Mouse (Mus musculus): Measurements from ENCODE around the gene Sbk2.
"Not testable (repeated sequence)": the region's sequence is repeated elsewhere in the genome, so short reads cannot be mapped to it uniquely, and the experiment has no call there.

Sbk2 gene

DNA sequence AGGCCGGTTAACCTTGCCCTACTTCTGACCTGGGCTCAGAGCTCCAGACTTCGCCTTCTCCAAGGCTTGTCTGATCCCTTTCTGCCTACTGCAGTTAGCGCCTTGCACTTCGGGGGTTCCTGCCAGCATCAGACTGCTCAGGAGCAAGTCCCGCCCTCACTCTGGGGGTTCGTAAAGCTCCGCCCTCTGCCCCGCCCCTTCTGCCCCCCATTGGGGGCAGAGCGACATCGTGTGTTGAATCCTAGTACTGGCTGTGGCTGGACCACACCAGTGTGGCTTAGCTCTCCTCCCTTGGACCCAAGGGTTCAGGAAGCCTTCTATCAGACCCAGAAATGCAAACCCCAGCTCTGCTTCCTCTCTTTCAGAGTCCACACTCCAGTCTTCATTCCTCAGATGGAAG is at the start of gene Sbk2:
Sbk2 (minus strand) TSS at position 135 of the 400 bp plus-strand sequence.
- DNase-seq (ENCODE audit: low read depth, low spot score), result peak; percentile 12

DNA sequence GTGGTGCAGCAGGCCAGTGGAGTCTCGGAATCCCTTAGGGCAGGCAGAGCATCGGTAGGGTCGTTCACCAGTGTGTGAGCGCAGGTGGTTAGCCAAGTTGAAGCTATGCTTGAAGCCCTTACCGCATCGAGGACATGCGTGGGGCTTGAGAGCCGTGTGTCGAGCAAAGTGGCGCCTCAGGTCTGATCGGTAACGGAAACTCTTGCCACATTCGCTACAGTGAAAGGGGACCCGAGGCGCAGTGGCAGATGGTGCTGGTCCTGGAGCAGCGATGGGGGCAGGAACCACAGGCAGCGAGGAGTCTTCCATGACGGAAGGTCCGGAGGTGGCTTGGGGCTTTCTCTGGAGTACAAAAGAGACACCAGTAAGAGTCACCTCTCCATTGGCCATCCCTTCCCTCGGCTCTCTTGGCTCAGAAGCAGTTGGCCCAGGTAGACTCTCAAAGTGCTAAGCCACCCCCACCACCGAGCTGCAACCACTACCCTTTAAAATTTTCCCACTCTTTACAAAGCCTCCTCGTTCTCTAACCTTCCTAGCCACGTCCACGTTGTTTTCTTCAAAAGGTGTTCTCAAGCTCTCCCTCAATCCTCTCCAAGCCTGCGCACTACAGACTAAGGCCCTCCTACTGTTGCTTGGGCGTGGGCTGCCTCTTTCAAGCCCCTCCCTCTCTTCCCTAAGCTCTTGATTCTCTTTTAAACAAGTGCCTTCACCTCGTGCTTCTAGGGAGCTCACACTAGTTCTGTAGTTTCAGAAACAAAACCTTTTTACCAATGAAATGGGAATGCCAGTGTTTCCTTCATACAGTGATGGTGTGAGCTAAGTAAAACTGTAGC is 48.7 kb upstream of the Sbk2 start:
- DNase-seq (ENCODE audit: low read depth, low spot score), result no peak

DNA sequence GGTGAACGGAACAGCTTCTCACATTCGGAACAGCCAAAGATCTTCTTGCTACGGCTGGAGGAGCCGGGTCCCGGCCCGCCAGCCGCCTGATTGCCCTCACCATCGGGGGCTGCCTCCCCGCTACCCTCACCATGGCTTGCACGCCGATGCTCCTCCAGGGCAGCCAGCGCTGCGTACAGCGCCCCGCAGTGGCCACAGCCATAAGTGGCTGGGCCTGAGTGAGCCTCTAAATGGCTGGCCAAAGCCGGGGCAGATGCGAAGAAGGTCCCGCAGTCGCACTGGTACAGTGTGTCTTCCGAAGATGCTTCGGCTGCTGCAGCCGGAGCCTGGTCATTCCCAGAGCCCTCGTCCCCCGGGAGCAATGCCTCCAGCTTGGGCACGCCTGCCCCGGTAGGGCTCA is 44.0 kb upstream of the Sbk2 start:
- no peak for DNase-seq (ENCODE audit: low read depth, low spot score)

DNA sequence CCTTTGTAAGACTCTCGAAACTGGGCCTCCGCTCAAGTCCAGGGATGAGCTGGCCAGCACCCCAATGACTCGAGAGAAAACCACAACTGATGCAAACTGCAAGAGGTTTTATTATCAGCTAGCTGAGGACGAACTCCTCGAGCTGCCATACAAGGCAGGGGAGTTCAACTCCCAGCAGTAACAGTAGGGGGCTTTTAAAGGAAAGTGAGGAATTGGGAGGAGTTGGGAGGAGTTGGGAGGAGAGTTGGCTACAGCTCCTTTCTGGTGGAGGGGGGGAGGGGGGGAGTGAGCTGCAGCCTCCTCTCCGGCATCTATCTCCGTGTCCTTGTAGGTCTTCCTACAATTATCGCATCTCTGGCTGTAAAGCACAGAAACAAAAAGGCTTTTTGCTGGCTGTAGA is 38.7 kb upstream of the Sbk2 start:
- not testable (repeated sequence) for DNase-seq (ENCODE audit: low read depth, low spot score)

DNA sequence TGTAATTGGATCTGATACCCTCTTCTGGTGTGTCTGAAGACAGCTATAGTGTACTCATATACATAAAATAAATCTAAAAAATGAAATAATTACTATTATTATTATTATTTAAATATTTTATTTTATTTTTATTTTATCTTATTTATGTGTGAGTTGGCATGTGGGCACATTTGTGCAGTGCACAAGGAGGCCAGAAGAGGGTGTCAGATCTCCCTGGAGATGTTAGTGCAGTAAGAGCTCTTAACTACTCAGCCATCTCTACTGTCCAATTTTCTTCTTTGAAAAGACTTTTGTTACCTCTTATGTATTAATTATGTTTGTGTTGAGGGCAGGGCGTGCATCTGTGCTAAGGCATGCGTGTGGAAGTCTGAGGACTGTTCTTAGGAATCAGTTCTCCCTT is 35.7 kb upstream of the Sbk2 start:
- no peak for DNase-seq (ENCODE audit: low read depth, low spot score)

DNA sequence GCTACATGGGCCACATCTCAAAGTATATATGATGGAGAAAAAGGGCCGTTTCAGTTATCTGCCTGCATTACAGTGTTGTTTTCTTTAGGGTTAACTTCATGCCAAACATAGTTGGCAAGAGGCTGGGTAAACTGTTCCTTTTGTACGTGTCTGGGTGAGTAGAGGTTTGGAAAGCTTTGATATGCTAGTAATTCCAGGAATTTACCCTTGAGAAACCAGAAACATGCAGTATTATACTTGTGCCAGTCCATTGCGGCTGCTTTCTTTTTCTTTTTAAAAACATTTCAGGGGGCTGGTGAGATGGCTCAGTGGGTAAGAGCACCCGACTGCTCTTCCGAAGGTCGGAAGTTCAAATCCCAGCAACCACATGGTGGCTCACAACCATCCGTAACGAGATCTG is 32.7 kb upstream of the Sbk2 start:
- DNase-seq (ENCODE audit: low read depth, low spot score), result no peak

DNA sequence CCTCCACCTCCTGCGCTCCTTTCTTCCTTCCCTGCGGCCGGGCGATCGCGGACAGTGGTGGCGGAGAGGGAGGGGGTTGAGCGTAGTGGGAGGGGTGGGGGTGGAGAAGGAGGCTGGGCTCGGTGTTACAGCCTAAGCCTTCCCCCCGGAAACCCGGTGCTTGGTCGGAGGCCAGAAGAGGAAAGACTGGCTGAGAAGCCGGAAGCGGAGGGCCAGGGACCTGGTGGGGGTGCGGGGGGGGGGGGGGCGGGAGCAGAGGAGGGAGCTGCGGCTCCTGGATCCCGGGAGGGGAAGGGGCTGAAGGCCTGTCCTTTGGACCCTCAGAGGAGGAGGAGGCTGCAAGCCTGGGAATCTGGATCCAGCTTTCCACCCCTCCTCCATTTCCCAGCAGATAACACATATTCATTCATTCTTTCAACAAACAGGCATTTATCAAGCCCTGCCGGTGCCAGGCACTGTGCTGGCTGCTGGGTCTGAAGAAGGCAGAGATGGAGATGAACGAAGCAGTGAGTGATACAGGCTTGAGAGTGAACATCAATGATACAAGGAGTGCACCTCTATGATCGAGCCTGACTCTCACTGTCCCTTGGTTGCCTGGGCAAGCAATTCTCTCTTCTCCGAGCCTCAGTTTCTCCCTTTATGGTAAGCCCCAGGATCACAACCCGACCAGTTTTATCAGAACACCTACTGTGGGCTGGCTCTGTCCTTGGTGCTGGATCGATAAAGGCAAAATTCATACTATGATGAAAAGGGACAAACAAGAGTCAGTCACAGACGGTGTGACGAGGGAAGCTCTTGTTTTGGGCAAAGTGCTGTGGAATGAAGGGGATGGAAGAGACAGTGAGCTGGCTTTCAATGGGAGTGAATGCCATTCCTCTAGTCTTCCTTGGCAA is 32.0 kb upstream of the Sbk2 start, which contains the start of gene Zfp579:
Zfp579 (minus strand) TSS at position 156 of the 893 bp plus-strand sequence.
- peak; percentile 85 for DNase-seq (ENCODE audit: low read depth, low spot score)

DNA sequence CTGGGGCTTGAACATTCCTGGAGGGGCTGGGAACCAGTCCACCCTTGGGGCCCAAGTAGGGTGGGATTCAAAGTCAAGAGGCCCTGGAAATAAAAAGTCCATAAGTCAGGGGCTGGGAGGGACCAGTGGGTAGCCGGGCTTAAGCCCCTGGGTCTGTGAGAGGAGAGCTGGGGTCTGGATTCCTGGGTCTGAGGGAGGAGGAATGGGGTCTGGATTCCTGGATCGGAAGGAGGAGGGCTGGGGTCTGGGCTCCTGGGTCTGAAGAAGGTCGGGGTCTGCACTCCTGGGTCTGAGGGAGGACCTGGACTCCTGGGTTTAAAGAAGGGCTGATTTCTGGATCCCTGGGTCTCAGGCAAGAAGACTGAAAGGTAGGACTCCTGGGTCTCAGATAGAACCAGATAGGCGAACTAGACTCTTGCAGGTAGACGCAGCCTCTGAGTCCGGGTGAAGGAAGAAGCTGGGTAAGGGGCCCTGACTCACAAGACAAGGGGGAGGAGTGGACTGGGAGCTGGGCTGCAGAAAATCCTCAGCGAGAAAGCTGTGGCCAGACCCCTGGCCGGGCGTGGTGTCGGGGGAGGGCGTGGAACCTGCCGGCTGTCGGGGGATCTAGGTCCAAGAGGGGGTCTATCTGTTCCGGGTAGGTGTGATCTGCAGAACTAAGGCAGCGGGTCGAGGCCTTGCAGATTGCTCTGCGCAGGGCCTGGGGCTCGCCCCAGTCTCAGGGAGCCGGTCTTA is 31.2 kb upstream of the Sbk2 start:
- DNase-seq (ENCODE audit: low read depth, low spot score), result peak; percentile 8

DNA sequence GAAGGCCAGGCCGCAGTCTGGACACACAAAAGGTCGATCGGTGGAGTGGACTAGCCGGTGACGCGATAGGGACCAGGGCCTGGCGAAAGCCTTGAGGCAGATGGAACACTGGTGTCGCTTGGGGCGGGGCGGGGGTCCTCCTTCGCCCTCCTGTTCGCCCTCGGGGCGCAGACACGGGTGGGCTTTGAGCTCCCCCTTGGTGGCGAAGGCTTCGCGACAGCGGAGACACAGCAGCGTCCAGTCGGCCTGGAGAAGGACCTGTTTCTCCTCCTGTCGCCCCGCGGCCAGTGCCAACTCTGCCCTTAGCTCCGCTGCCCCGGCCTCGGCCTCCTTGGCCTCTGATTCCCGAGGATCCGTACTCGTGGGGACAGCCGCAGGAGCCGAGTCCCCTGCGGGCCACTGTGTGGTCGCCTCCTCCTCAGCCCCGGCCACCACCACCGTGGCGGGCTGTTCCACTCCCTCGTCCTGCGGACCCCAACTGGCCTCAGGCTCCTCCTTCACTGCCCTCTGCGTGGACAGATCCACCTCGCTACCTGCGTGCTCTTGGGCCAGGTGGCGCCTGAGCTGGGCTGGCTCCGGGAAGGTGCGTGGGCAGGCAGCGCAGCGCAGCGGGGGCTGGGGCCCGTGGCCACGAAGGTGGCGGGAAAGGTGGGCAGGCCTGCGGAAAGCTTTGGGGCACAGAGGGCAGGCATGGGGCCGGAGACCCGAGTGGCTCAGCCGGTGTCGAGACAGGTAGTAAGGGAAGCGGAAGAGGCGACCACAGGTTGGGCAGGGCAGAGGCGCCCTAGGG is 30.0 kb upstream of the Sbk2 start:
- no peak for DNase-seq (ENCODE audit: low read depth, low spot score)

DNA sequence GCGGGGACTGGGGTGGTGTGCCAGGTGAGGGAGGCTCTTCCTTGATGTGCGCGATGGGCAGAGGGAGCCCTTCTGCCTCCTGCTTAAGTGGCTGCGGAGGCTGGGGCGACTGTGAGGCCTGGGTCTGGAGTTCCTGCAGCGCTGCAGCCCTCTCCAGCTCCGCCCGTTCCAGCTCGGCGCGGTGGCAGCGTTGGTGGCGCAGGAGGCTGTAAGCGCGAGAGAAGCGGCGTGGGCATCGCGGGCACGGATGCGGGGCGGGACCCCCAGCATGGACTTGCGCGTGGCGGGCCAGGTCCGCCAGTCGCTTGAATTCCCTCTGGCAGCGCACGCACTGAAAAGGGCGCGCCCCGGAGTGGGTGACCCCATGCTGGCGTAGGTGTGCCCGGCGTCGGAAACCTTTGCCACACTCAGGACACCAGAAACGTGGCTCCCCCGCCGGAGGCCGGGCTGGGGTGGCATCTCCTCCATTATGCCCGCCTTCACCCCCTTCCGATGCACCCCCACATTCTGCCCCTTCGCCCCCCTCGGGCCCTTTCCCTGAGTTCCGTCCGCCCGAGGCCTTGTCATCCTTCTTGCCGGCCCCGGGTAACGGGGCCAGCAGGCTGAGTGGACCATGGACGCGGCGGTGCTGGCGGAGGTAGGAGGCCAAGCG is 29.3 kb upstream of the Sbk2 start:
- DNase-seq (ENCODE audit: low read depth, low spot score), result no peak

DNA sequence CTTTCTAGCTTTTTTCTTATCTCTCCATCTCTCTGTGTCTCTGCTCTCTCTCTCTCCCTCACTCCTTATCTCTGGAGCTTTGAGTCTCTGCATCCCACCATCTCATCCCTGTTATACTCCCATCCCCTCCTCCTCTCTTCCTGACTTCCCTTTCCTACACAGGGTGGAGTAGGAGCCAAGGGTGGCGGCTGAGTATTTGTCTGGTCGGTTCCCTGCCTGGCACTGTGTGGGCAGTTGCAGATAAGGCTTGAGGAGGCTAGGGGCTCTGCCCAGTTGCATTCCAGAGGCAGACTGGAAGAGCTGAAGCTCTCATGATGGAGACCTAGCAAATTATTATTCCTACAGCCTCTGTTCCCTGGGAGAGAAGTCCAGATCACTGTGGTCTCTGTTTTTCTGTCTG is 24.0 kb upstream of the Sbk2 start:
- DNase-seq (ENCODE audit: low read depth, low spot score), result no peak

DNA sequence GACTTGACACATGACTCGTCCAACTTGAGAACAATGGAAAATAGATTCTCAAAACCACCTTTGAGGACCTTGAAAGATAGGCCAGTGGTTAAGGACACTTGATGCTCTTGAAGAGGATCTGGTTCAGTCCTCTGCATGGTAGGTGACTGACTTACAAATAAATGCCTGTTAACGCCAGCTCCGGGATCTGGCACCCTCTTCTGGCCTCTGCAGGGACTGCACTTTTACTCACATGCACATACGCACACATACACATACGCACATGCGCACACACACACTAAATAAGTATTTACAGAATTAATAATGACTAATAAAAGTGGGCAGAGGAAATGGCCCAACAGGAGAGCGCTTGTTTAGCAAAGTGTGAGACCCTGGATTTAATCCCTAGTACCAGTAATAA is 12.6 kb upstream of the Sbk2 start:
- DNase-seq (ENCODE audit: low read depth, low spot score), result no peak

DNA sequence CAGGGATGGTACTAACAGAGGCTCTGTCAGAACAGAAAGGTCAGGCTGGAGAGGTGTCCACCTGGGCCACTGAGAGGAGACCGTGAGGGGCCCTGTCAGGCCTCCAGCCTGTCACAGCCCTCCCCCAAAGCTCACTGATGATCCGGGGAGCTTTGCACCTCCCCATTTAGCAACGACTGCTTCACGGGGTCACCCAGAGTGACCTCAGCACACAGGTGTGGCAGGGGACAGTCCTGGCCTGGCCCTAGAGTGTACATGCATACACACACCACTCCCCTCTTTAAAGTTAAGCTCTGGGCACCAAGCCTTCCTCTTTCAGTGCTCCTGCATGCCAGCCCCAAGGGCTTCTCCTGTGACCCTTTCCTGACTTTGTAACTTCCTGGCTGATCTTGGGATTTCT is 11.2 kb upstream of the Sbk2 start:
- no peak for DNase-seq (ENCODE audit: low read depth, low spot score)

DNA sequence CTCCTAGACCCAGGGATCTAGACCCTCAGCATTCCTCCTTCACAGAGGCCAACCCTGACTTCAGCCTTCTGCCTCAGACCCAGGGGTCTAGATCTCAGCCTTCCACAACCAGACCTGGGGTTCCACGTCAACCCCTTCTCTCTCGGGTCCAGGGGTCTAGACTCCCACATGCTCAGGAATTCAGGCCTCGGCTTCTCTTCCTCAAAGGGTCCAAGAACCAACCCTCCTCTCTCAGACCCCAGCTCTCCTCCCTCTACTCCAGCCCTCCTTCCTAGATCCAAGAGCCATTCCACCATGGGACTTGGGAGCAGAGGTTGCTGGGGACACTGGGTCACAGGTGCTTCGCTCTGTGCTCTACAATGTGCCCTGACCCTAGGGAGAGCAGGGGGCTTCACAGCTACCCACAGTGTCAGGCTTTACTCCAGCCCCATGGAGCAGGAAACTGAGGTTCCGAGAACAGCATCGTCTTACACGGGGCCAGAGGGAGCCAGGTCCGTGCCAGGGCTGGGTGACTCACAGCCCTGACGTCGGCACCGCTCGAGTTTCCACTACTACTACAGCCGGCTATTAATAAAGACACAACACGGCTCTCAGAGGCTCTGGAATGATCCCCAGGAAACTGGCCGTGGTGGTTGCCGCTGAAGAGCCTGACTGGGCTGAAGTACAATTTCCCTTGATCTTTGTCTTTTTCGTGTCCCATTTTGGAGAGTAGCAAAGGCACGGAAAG is 8.3 kb upstream of the Sbk2 start:
- DNase-seq (ENCODE audit: low read depth, low spot score), result no peak

DNA sequence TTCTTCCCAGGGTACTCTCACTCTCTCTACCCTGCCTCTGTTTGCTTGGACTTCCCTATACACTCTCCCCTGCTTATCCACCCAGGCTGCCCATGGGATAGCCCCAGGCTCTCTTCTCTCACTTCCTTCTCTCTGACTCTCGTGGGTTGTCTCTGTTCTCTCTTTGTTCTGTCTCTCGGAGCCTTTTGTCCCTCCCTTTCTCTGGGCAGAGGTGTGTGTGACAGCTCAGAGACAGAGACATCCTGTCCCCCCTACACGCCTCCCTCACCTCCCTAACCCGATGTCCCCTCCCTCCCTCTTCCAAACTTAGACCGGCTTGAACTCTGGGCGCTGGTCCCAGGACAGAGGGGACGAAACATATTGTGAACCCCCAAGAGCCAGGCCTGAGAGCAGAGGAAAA is 7.5 kb upstream of the Sbk2 start:
- DNase-seq (ENCODE audit: low read depth, low spot score), result no peak

DNA sequence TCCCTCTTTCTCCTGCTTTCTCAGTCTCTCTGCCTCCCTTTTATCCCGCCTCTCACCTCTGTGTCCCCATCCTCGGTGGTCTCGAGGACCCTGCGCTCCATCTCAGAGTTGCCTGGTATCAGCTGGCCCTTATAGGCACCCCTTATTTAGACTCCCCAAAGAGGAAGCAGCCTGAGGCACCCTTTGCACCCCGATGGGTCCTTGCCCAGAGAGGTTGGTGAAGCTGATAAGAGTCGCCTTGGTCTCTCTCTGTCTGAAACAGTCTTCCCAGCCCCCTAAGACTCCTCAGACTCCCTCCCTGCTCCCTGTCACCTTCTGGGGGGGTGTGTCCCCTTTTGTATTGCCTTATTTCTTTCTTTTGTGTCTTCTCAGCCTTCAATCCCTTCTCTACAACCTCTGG is 6.9 kb upstream of the Sbk2 start, which contains the start of gene Sbk3:
Sbk3 (minus strand) TSS at position 101 of the 400 bp plus-strand sequence.
- DNase-seq (ENCODE audit: low read depth, low spot score), result no peak

DNA sequence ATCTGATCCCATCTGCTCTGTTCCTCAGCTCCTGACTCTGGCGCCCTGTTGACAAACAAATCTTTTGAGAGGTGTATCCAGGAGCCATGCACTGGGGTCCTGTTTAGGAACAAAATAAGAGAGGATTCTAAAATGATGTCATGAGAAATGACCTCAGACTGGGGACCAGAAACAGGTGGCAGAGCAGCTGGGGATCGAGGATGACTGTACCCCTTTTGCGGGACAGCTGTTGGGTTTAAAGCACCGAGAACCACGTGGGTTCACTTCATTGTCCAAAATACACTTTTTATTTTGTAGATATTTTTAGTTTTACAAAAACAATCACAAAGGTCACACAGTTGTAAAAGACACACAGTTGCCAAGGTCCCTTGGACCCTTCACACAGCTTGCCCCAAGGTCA is 782 bp upstream of the Sbk2 start:
- no peak for DNase-seq (ENCODE audit: low read depth, low spot score)

DNA sequence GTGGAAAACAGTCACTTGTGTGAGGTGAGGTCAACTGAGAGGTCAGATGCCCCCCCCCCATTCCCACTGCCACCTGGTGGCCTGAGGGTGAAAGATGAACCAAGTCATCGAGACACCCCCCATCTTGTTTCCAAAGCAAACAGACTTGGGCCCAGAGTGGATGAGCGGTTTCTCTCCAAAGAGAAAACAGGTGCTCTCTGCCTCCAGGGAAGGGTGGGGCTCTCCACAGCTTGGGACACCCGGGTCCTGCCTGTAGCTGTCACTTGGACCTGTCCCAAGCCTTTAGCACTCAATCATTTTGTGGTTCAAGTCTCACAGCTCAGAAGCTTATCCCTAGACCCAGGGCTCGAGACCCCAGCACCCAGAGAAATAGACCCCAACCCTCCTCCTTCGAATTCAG is 679 bp downstream of the Sbk2 start:
- no peak for DNase-seq (ENCODE audit: low read depth, low spot score)

DNA sequence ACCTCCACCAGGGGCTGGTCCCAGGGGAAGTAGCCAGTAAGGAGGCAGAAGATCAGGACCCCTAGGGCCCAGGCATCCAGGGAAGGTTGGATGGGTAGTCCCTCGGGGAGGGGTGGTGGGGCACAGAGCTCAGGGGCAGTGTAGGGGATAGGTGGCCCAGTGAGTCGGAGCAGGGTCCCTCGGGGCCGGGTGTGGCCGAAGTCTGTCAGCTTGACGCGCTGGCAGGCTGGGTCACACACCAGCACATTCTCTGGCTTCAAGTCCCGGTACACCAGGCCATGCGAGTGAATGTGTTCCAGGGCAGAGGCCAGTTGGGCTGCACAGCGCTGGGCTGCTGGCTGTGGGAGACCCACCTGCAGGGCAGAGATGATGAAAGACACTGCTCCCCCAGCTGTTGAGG is 6.8 kb downstream of the Sbk2 start:
- DNase-seq (ENCODE audit: low read depth, low spot score), result no peak
